Mouse (Mus musculus) CH12.LX (cell line): ENCODE results near the gene Upf2. TPM values are rescaled to one million over a fixed set of nuclear protein-coding genes. Genes with fewer than 3 reads are reported as not detected.

Experiments used
- DNase-seq: peaks from one replicate; pipeline ENCODE4 v3.0.0-alpha.2; 2013; ENCODE audit errors: extremely low read depth
- H3K27ac ChIP-seq: 2 replicates; pipeline ENCODE4 v1.5.1; 2012; ENCODE audit warnings: low read depth, mild to moderate bottlenecking, control low read depth, moderate library complexity; ENCODE audit not compliant: insufficient read depth
- H3K27me3 ChIP-seq: replicated peaks from 2 replicates; pipeline ENCODE3; 2012; ENCODE audit warnings: inconsistent platforms
- H3K36me3 ChIP-seq, 2 experiments: replicated peaks in 1 of 2; 2 replicates each; pipeline versions ENCODE3 to v1.6.1; 2012; ENCODE audit warnings: inconsistent platforms in 1 of 2, low read length in 1 of 2, mild to moderate bottlenecking in 1 of 2, mixed read lengths in 1 of 2, moderate library complexity in 1 of 2; ENCODE audit not compliant: control insufficient read depth in 1 of 2, insufficient read depth in 1 of 2
- H3K4me1 ChIP-seq, 2 experiments: 2 replicates each; pipeline ENCODE4 v1.6.1; 2012; ENCODE audit warnings: inconsistent platforms in 1 of 2, moderate library complexity in 1 of 2; ENCODE audit not compliant: insufficient read depth in 2 of 2, control insufficient read depth in 1 of 2
- H3K4me2 ChIP-seq: 2 replicates; pipeline ENCODE4 v1.6.1; 2012; ENCODE audit warnings: low read depth, mild to moderate bottlenecking, control low read depth; ENCODE audit not compliant: poor library complexity, insufficient read depth, severe bottlenecking
- H3K4me3 ChIP-seq, 3 experiments: fragments of 150-350 bp in 1 of 3; sonication (generic) in 1 of 3; replicated peaks in 1 of 3; 2 replicates each; pipeline versions ENCODE3 to v1.5.1; 2011 to 2012; ENCODE audit warnings: low read depth in 2 of 3, low read length in 2 of 3, mild to moderate bottlenecking in 2 of 3, moderate library complexity in 2 of 3, control low read depth in 1 of 3, improper control_type of control experiment in 1 of 3, inconsistent platforms in 1 of 3, mixed read lengths in 1 of 3; ENCODE audit not compliant: poor library complexity in 1 of 3
- H3K79me2 ChIP-seq: replicated peaks from 2 replicates; pipeline ENCODE4 v1.6.1; 2012; ENCODE audit warnings: mild to moderate bottlenecking, moderate library complexity; ENCODE audit not compliant: control insufficient read depth, poor library complexity, insufficient read depth, severe bottlenecking; ENCODE audit errors: extremely low read depth
- H3K9ac ChIP-seq: 2 replicates; pipeline ENCODE4 v1.6.1; 2012; ENCODE audit warnings: low read depth, mild to moderate bottlenecking, control low read depth, moderate library complexity; ENCODE audit not compliant: insufficient read depth
- H3K9me3 ChIP-seq: replicated peaks from 2 replicates; pipeline ENCODE3; 2012; ENCODE audit warnings: low read length, inconsistent platforms, mixed read lengths
- CHD1 ChIP-seq: IDR thresholded peaks from 2 replicates; pipeline ENCODE4 v1.6.1; 2012; ENCODE audit warnings: low read depth, low read length, improper control_type of control experiment, inconsistent platforms
- CHD2 ChIP-seq: IDR thresholded peaks from 2 replicates; pipeline ENCODE4 v1.6.1; 2011; ENCODE audit warnings: low read length, improper control_type of control experiment
- CTCF ChIP-seq, 2 experiments: IDR thresholded peaks in 1 of 2; conservative IDR thresholded peaks in 1 of 2; 2 replicates each; pipeline ENCODE4 v1.5.1; 2011 to 2012; ENCODE audit warnings: low read depth in 2 of 2, low read length in 2 of 2, improper control_type of control experiment in 1 of 2, inconsistent platforms in 1 of 2, mild to moderate bottlenecking in 1 of 2, moderate library complexity in 1 of 2
- E2F4 ChIP-seq: IDR thresholded peaks from 2 replicates; pipeline ENCODE4 v1.6.1; 2011; ENCODE audit warnings: low read depth, low read length, improper control_type of control experiment; ENCODE audit not compliant: insufficient replicate concordance
- ELF1 ChIP-seq: IDR thresholded peaks from 2 replicates; pipeline ENCODE4 v1.6.1; 2014; ENCODE audit warnings: low read depth, mild to moderate bottlenecking, inconsistent platforms, low read length, improper control_type of control experiment
- EP300 ChIP-seq: IDR thresholded peaks from 2 replicates; pipeline ENCODE4 v1.6.1; 2011; ENCODE audit warnings: low read length, improper control_type of control experiment
- GABPA ChIP-seq: IDR thresholded peaks from 2 replicates; pipeline ENCODE4 v1.6.1; 2012; ENCODE audit warnings: low read depth, low read length, improper control_type of control experiment, inconsistent platforms; ENCODE audit not compliant: insufficient replicate concordance
- HCFC1 ChIP-seq: IDR thresholded peaks from 2 replicates; pipeline ENCODE4 v1.6.1; 2012; ENCODE audit warnings: low read depth, mild to moderate bottlenecking, inconsistent platforms, low read length, improper control_type of control experiment
- IRF4 ChIP-seq: IDR thresholded peaks from 2 replicates; pipeline ENCODE4 v1.6.1; 2014; ENCODE audit warnings: low read depth, mild to moderate bottlenecking, inconsistent platforms, low read length, improper control_type of control experiment
- JUN ChIP-seq: IDR thresholded peaks from 2 replicates; pipeline ENCODE4 v1.6.1; 2011; ENCODE audit warnings: low read depth, mild to moderate bottlenecking, low read length, improper control_type of control experiment, moderate library complexity; ENCODE audit not compliant: insufficient read depth
- JUND ChIP-seq: conservative IDR thresholded peaks from 2 replicates; pipeline ENCODE4 v1.6.1; 2011; ENCODE audit warnings: low read depth, low read length, improper control_type of control experiment
- KAT2A ChIP-seq: IDR thresholded peaks from 2 replicates; pipeline ENCODE4 v1.6.1; 2012; ENCODE audit warnings: low read length, improper control_type of control experiment, inconsistent platforms; ENCODE audit not compliant: insufficient replicate concordance
- MAFK ChIP-seq: IDR thresholded peaks from 2 replicates; pipeline ENCODE4 v1.6.1; 2011; ENCODE audit warnings: low read length, improper control_type of control experiment; ENCODE audit not compliant: insufficient replicate concordance
- MAX ChIP-seq: IDR thresholded peaks from 2 replicates; pipeline ENCODE4 v1.6.1; 2011; ENCODE audit warnings: low read length, improper control_type of control experiment
- MAZ ChIP-seq: IDR thresholded peaks from 2 replicates; pipeline ENCODE4 v1.6.1; 2012; ENCODE audit warnings: low read depth, mild to moderate bottlenecking, inconsistent platforms, low read length, improper control_type of control experiment, moderate library complexity
- MXI1 ChIP-seq: IDR thresholded peaks from 2 replicates; pipeline ENCODE4 v1.6.1; 2011; ENCODE audit warnings: mild to moderate bottlenecking, low read depth, low read length, improper control_type of control experiment
- MYC ChIP-seq: IDR thresholded peaks from 2 replicates; pipeline ENCODE4 v1.6.1; 2011; ENCODE audit warnings: low read depth, mild to moderate bottlenecking, improper control_type of control experiment, low read length
- NELFE ChIP-seq: IDR thresholded peaks from 2 replicates; pipeline ENCODE4 v1.6.1; 2011; ENCODE audit warnings: low read depth, low read length, improper control_type of control experiment
- NRF1 ChIP-seq: IDR thresholded peaks from 2 replicates; pipeline ENCODE4 v1.6.1; 2014; ENCODE audit warnings: low read depth, mild to moderate bottlenecking, inconsistent platforms, low read length, improper control_type of control experiment, moderate library complexity
- PAX5 ChIP-seq: IDR thresholded peaks from 2 replicates; pipeline ENCODE4 v1.6.1; 2012; ENCODE audit warnings: low read length, inconsistent platforms, mixed read lengths
- POLR2A ChIP-seq: IDR thresholded peaks from 2 replicates; pipeline ENCODE4 v1.6.1; 2011; ENCODE audit warnings: low read depth, mild to moderate bottlenecking, improper control_type of control experiment, low read length
- POLR2AphosphoS2 ChIP-seq: IDR thresholded peaks from 2 replicates; pipeline ENCODE4 v1.6.1; 2011; ENCODE audit warnings: low read depth, low read length, improper control_type of control experiment
- RAD21 ChIP-seq: IDR thresholded peaks from 2 replicates; pipeline ENCODE4 v1.6.1; 2011; ENCODE audit warnings: low read depth, mild to moderate bottlenecking, low read length, improper control_type of control experiment, moderate library complexity
- RCOR1 ChIP-seq: conservative IDR thresholded peaks from 2 replicates; pipeline ENCODE4 v1.6.1; 2012; ENCODE audit warnings: low read depth, mild to moderate bottlenecking, inconsistent platforms, low read length, improper control_type of control experiment
- SIN3A ChIP-seq: IDR thresholded peaks from 2 replicates; pipeline ENCODE4 v1.6.1; 2012; ENCODE audit warnings: low read length, improper control_type of control experiment, inconsistent platforms
- SMC3 ChIP-seq: IDR thresholded peaks from 2 replicates; pipeline ENCODE4 v1.6.1; 2011; ENCODE audit warnings: low read depth, low read length, improper control_type of control experiment
- UBTF ChIP-seq: IDR thresholded peaks from 2 replicates; pipeline ENCODE4 v1.6.1; 2012; ENCODE audit warnings: low read depth, mild to moderate bottlenecking, inconsistent platforms, low read length, improper control_type of control experiment, moderate library complexity
- USF1 ChIP-seq: IDR thresholded peaks from 2 replicates; pipeline ENCODE4 v1.6.1; 2014; ENCODE audit warnings: low read depth, mild to moderate bottlenecking, inconsistent platforms, low read length, improper control_type of control experiment
- ZC3H11A ChIP-seq: IDR thresholded peaks from 2 replicates; pipeline ENCODE4 v1.6.1; 2012; ENCODE audit warnings: low read depth, mild to moderate bottlenecking, inconsistent platforms, low read length, improper control_type of control experiment
- ZKSCAN1 ChIP-seq: IDR thresholded peaks from 2 replicates; pipeline ENCODE4 v1.6.1; 2012; ENCODE audit warnings: low read depth, inconsistent platforms, low read length, improper control_type of control experiment, borderline replicate concordance
- ZMIZ1 ChIP-seq: IDR thresholded peaks from 2 replicates; pipeline ENCODE4 v1.6.1; 2012; ENCODE audit warnings: low read depth, mild to moderate bottlenecking, inconsistent platforms, low read length, improper control_type of control experiment
- ZNF384 ChIP-seq: IDR thresholded peaks from 2 replicates; pipeline ENCODE4 v1.6.1; 2012; ENCODE audit warnings: low read depth, low read length, improper control_type of control experiment, inconsistent platforms
- dilution Hi-C: fragments of 300-500 bp; cut with MboI; formaldehyde crosslinking; loops from 2 replicates; pipeline ENCODE4 v1.14.3; 2020; ENCODE audit warnings: low sequenced_read_pairs; ENCODE audit not compliant: extremely low pct_unique_long_range_greater_than_20kb, extremely low pct_ligation_motif_present
- in situ Hi-C: fragments of 300-500 bp; cut with MboI; formaldehyde crosslinking; loops from 3 replicates; pipeline ENCODE4 v1.14.3; 2019; ENCODE audit warnings: low sequenced_read_pairs, low pct_ligation_motif_present, low pct_unique_long_range_greater_than_20kb, mixed read lengths
- polyA plus RNA-seq: library from polyadenylated mRNA; unstranded; fragments of >175 nt; gene quantifications from 2 replicates; pipeline ENCODE4 v1.2.1, GENCODE M21; 2012; ENCODE audit warnings: low read depth; ENCODE audit not compliant: insufficient read length
- total RNA-seq, 2 experiments: library from RNA; depleted of rRNA; stranded (reverse); fragments of 300-350 nt in 1 of 2; fragments of >200 nt in 1 of 2; gene quantifications; 2 replicates each; pipeline ENCODE4 v1.2.3; 2012 to 2014

Gene Upf2
- total and polyA plus RNA-seq, 3 experiments, result 9.3 to 27.0 (median 13.4) TPM

DNA sequence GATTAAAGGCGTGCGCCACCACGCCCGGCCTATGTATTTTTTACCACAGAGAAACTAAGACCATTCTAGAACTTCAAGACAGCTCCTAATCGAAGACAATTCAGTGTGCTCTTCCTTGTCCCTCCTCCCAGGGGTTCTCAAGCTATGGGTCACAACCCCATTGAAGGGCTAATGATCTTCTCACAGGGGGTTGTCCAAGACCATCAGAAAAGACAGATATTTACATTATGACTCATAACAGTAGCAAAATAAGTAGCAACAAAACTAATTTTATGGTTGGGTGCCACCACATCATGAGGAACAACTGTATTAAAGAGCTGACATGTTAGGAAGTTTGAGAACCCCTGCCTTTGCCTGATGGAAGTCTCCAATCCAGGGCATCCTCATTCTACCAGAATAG, 19.3 kb upstream of the Upf2 start:
- Histone ChIP-seq H3K4me1 (peaks cover 30 to 39% of the 10 kb centered on the region in 2 experiments), H3K4me2 (0 out of 2 replicates have a peak overlapping the region, but pooled peaks have one; percentile 1), H3K9ac (no peak overlapping the region), H3K27me3 (no peaks in the 10 kb centered on the region), H3K4me3 (no peak overlapping the region), H3K36me3 (no peaks in the 10 kb centered on the region), H3K9me3 (no peaks in the 10 kb centered on the region), H3K79me2 (no peaks in the 10 kb centered on the region), H3K27ac (no peak overlapping the region)
- TF ChIP-seq SMC3 (no peak), MAFK (0 out of 2 replicates have a peak, but pooled peaks have one; percentile 10), IRF4 (peak; percentile 94), JUND (peak; percentile 94), PAX5 (no peak), UBTF (no peak), JUN (peak; percentile 85), USF1 (no peak), GABPA (no peak), MAX (no peak), MYC (no peak), CHD2 (peak; percentile 55; the same call in 1 of the 2 replicates), HCFC1 (0 out of 2 replicates have a peak, but pooled peaks have one; percentile 13), POLR2A (no peak), POLR2AphosphoS2 (no peak), EP300 (peak; percentile 77)
- dilution Hi-C loops (no loop called here), in situ Hi-C loops (no loop called here)
- peak; percentile 73 for DNase-seq

DNA sequence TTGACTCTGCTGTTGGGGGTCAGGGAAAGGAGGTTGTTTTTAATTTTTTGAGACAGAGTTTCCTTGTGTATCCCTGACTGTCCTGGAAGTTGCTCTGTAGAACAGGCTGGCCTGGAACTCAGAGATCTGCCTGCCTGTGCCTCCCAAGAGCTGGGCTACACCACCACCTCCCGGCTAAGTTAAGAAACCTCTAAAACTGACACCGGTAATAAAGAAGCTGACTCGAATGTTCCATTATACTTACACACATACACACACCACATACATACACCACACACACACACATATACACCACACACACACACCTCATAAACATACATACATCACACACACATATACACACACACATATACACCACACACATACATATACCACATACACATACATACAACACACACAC, 16.3 kb upstream of the Upf2 start:
- no peak overlapping the region for H3K4me2 ChIP-seq
- H3K4me3 ChIP-seq, result no peak overlapping the region
- H3K27me3 ChIP-seq, result no peaks in the 10 kb centered on the region
- H3K27ac ChIP-seq, result no peak overlapping the region
- in situ Hi-C loops, result no loop called here
- no peaks in the 10 kb centered on the region for H3K36me3 ChIP-seq
- DNase-seq, result no peak
- no peaks in the 10 kb centered on the region for H3K9me3 ChIP-seq
- H3K9ac ChIP-seq, result no peak overlapping the region
- no peaks in the 10 kb centered on the region for H3K79me2 ChIP-seq
- peaks cover 21 to 29% of the 10 kb centered on the region in 2 experiments for H3K4me1 ChIP-seq
- dilution Hi-C loops, result no loop called here
- 0 out of 2 replicates have a peak, but pooled peaks have one; percentile 50 for TF ChIP-seq MAFK
- TF ChIP-seq NRF1, result no peak
- TF ChIP-seq ZMIZ1, result no peak
- no peak for TF ChIP-seq MYC
- peak; percentile 51 for TF ChIP-seq JUN
- no peak for TF ChIP-seq E2F4
- TF ChIP-seq RAD21, result peak; percentile 82
- TF ChIP-seq ZNF384, result no peak
- TF ChIP-seq POLR2A, result no peak
- TF ChIP-seq RCOR1, result no peak
- no peak for TF ChIP-seq ZKSCAN1
- TF ChIP-seq MAZ, result no peak
- TF ChIP-seq SMC3, result peak; percentile 72
- no peak for TF ChIP-seq MAX
- TF ChIP-seq KAT2A, result no peak
- no peak for TF ChIP-seq POLR2AphosphoS2
- TF ChIP-seq HCFC1, result no peak
- TF ChIP-seq IRF4, result no peak
- no peak for TF ChIP-seq MXI1
- peak in 1 of 2 experiments; percentile 73; a peak in 2 of 4 replicates for TF ChIP-seq CTCF (conservative IDR thresholded peaks at IDR 0.05 in 1 of 2, IDR thresholded peaks at IDR 0.05 in 1 of 2; ENCODE audit: low read depth in 2 of 2, low read length in 2 of 2)
- no peak for TF ChIP-seq CHD1
- 0 out of 2 replicates have a peak, but pooled peaks have one; percentile 33 for TF ChIP-seq NELFE
- no peak for TF ChIP-seq EP300
- no peak for TF ChIP-seq ELF1
- TF ChIP-seq SIN3A, result no peak
- TF ChIP-seq ZC3H11A, result no peak; the same call in 1 of the 2 replicates
- TF ChIP-seq CHD2, result no peak
